Mouse (Mus musculus): ENCODE data around the gene Med16.

Med16 gene

DNA sequence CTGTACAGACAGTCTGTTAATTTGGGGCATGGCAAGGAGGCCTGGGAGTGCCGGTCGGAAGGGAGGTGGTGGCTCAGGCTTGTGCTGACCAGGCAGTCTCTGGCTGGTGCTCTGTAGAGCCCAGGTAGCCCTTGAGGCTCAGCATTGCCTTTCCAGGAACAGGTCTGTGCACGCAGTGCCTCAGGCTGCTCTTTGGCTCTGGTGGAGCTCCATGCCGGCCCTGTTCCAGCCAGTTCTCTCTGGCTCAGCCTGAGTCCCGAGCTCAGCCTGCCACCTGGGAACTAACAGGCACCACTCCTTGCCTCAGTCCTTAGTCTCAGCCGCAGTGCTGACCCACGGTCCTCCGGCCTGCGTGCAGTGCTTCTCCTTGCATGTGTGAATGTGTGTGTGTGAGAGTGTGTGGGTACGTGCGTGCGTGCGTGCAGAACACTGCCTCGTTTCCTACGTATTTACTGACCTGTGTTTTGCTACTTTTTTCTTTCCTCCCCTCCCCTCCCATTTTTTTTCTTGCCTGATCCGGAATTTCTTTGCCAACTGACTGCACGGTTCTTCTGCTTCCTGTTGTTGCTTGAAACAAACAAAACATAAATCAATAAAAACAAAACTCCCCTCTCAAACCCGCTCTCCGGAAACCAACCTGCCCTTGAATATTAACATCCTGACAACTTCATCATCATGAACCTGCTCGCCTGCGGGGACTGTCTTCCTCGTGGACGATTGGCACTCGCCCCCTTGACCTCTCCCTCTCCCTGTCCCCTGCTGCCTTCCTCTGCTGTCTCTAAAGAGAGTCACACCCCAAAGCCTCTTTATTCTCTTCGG, 47.3 kb downstream of the Med16 start:
- no peak for DNase-seq (ENCODE audit: extremely low read depth, insufficient read length, low spot score)

DNA sequence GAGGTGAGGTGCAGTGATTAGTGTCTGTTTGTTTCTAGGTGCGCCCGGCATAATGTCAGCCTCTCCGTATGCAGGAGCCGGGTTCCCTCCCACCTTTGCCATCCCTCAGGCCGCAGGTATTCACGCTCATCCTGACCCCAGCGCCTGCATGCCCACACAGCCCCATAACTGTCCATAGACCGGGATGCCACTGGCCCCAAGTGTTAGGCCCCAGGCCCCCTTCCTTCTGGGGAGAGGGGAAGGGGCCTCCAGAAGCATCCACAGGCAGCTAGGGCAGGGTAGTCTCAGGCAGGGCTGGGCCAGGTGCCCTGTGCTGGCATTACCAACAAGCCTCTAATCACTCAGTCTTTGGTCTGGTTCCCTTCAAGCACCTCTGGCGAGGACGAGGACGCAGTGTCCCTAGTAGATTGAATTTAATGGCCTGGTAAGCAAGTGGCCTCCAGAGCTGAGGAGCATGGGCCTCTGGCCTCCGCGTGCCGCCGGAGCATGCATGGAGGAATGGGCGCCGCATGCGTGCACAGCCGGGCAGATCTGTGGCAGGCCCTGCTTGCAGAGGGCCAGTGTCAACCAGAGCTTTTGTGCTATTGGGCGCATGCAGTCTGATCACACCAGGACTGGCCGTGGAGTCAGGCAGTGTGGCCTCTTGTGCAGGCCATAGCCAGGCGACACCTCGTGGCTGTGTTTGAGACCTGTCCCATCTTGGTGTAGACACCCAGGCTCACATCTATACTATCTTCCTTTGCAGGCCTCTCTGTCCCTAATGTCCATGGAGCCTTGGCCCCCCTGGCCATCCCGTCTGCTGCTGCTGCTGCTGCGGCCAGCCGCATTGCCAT, 48.4 kb downstream of the Med16 start:
- no peak for DNase-seq (ENCODE audit: extremely low read depth, insufficient read length, low spot score)

DNA sequence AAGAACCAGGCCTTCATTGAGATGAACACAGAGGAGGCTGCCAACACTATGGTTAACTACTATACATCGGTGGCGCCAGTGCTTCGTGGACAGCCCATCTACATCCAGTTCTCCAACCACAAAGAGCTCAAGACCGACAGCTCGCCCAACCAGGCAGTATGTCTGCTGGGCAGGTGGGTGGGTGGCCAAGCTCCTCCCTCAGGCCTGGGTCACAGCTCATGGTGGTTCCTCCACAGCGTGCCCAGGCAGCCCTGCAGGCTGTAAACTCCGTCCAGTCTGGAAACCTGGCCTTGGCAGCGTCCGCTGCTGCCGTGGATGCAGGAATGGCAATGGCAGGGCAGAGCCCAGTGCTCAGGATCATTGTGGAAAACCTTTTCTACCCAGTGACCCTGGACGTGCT, 49.6 kb downstream of the Med16 start:
- DNase-seq (ENCODE audit: extremely low read depth, insufficient read length, low spot score) = no peak

DNA sequence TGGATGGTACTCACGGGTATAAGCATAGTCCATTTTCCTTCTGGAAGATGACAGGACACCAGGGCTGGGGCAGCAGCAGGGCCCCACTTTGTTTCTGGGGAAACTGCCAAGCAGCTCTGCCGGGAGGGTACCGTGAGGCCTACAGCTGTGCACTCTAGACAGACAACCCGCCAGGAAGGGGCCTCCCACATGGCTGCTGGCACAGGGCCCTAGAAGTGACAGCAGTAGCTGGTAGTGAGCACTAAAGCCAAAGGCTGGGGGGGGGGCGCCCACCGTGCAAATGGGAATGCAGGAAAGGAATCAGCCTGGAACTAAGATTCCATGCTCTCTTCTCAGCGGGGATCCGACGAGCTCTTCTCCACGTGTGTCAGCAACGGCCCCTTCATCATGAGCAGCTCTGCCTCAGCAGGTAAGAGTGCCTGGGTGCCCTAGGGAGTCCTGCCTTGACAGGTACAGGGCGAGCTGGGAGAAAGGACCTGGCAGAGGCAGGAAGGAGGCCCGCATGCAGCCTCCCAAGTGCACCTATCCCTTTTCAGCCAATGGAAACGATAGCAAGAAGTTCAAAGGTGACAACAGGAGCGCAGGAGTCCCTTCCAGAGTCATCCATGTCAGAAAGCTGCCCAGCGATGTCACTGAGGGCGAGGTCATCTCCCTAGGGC, 50.2 kb downstream of the Med16 start:
- peak; percentile 45 for DNase-seq (ENCODE audit: extremely low read depth, insufficient read length, low spot score)

DNA sequence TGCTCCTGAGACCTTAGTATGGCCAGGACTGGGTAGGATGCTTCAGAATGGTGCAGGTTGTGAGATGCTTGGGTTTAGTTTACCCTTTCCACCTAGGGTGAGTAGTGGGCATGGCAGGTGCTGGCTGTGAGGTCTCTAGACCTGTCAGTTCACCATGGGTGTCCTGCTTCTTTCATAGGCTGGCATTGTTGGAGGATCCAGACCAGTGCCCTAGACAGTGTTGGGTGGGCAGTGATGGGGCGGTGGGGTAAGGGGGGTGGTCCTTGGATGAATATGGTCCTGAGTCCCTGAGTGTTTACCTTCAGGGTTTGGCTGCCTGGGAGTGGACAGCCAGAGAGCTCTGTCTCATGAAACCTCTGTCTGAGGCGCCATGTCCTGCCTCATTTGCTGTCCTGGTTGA, 50.8 kb downstream of the Med16 start:
- no peak for DNase-seq (ENCODE audit: extremely low read depth, insufficient read length, low spot score)

DNA sequence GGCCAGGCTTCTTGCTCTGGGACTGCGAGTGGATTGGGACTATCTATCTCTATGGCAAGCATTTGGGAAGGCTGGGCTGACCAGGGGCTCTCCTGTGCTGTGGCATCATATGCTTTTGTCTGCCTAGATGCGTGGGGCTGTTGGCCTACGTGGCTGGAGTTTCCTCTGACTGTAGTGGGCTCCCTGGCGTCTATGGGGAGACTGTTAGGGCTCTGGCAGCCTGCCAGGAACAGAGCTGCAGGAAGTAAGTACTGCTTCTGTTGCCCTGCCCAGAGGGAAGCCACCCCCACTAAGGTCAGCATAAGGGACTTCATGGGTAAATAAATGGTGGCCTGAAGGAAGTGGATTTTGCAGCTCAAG, 51.3 kb downstream of the Med16 start:
- DNase-seq (ENCODE audit: extremely low read depth, insufficient read length, low spot score) = peak; percentile 50

DNA sequence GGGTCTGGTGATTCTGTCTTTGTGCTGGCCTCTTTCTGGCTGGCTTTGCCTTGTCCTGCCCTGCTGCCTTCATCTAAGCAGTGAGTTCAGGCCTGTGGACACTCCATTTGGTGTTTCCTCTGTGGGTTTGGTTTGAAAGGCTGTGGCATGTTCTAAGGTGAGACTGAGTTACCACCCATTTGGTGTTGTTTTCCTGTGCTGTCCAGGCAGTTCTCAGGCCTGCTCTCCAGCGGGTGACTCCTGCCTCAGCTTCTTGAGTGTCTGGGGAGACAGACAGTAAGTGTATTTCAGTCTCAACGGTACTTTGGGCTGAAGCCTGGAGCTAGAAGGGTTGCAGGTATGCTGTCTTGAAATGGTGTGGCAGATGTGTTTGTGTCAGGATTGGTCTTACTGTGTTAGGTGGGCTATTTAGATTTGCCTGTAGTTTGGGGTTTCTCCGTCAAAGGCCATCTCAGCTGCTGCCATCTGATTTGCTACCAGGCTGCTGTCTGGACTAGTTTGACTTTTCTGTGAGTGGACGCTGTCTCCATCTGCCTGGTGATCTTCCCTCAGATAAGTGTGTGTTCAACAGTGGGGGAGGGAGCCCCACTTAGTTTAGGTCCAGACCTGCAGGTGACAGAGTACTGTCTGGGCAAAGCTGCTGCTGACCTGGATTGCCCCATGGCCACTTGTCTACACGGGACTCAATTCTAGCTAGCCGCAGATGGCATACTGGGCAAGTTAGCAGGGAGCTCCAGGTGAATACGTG, 51.8 kb downstream of the Med16 start:
- DNase-seq (ENCODE audit: extremely low read depth, insufficient read length, low spot score) = no peak

DNA sequence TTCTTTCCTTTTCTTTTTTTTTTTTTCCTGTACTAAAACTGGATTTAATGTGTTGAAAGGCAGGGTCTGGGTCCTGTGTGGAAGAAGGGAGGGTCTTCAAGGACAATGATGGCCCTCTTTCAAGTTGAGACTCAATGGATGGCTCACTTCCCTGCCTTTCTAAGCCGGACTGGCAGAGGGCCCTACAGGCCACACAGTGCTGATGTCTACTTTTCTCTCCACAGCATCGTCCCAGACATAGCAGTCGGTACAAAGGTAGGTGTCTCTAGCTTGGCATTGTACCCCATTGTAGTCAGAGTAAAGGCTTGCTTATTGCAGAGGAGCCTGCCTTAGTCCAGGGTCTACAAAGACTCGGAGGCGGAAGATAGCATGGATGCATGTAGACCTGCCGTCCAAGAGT, 52.4 kb downstream of the Med16 start:
- no peak for DNase-seq (ENCODE audit: extremely low read depth, insufficient read length, low spot score)

DNA sequence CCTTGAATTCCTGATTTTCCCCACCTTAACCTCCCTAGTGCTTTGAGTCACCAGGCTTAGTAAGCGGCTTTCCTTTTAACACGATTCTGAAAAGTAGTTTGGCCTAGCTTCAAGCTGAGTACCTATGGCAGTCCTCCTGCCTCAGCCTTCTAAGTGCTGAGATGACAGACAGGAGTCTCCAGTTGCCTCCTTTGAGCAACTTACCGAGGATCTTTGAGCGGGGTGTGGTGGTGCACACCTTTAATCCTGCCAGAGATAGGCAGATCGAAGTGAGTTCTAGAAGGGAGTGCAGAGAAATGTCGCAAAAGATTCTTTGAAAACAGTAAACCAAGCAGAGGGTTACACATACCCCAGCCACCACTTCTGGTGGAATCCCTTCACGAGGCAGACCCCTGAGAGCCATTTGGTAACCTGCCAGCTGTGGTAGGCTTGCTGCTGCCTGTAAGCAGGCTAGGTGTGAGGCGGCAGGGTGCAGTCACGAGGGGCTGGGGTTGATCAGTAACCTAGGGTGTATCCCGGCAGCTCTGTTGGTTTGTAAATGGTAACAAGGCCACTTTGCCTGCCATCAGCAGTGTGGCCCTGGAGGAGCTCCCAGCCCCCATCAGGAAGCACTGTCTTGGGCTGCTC, 53.1 kb downstream of the Med16 start:
- peak; percentile 45 for DNase-seq (ENCODE audit: extremely low read depth, insufficient read length, low spot score)

DNA sequence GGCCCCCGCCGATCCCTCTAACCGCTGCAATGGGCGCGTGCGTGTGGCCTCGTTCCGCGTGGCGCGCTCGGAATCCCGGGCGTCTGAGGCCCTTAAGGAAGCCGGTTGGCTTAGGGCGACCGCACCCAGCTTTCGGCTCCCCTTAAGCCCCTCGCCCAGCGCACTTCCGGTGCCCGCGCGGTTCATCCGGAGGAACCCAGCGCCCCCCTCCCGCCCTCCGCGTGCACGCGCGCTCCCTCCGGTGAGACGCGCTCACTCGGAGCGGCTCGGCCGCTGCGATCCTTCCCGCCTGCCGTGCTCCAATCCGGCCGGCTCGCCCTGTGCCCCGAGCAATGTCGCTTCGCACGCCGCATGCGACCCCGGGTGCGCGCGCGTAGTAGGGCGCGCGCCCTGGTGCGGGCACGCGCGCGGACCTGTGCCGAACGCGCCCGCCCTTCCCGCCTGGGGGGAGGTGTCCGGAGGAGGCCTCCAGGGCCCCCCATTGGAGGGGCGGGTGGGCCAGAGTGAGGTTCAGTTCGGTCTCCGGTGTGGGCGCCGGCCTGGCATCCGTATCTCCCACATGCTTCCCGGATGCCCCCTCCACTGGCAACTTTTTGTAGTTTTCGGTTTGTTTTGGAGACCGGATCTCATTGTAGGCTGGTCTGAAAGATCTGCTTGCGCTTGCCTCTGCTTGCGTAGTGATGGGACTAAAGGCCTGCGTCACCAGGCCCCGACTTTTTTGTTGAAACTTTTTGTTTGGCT, 53.8 kb downstream of the Med16 start:
- peak; percentile 83 for DNase-seq (ENCODE audit: extremely low read depth, insufficient read length, low spot score)

DNA sequence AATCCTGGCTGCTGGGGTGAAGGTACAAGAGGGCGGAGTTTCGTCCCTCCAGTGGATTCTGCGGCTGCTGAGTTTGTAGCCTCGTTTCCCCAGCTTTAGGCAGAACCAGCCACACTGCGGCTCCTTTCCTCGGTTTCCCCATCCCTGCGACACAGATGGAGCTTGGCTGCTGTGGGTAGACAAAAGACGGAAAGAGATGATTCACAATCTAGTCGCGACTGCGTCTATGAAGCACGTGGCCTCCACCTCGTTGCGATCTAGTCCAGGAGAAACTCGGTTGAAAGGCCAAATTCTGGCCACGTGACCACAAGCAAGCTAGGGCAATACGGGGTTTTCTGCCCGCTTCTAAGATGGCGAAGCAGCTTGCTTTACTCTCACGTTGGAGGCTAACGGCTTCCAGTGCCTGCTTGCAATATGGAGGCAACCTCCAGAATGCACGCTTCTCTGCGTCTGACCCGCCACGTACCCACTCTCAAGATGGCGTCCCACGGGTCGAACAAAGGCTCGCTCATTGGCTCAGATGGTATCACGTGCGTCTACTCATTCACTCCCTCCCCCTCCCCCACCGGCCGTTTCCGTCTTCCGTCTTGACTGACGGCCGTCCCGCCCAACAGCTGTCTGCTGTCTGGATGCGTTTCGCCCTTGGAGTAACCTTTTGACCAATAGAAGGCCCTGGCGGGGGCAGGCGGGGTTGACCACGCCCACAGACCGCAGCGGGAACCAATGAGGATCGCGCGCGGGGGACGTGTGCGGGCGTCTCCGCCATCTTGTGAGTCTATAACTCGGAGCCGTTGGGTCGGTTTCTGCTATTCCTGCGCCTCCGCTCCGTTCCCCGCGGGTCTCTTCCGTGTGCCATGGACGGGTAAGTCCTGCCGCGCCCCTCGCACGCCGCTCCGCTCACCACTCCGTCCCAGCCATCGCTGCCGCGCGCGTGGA, 54.6 kb downstream of the Med16 start, which contains the start of gene Ptbp1:
Gene Ptbp1, plus strand, starts transcription at position 568 of the 936 bp plus-strand sequence.
- DNase-seq (ENCODE audit: extremely low read depth, insufficient read length, low spot score) = peak; percentile 100

DNA sequence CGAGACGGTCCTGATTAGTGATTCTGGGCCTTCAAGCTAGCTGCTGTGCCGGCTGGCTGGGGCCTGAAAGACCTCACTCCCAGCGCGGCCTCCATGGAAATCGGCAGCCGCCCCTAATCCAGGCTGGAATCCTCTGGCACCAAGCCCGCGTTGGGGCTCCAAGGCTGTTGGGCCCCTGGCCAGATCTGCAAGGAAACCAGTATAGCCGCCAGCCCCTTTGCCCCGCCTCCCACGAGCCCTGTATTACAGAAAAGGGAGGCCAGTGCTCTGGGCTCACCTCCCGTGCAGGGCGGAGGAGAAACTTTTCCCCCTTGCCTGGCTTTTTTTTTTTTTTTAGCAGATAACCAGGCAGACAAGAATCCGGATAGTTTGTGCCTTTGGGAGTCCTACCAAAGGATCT, 55.3 kb downstream of the Med16 start:
- peak; percentile 89 for DNase-seq (ENCODE audit: extremely low read depth, insufficient read length, low spot score)

DNA sequence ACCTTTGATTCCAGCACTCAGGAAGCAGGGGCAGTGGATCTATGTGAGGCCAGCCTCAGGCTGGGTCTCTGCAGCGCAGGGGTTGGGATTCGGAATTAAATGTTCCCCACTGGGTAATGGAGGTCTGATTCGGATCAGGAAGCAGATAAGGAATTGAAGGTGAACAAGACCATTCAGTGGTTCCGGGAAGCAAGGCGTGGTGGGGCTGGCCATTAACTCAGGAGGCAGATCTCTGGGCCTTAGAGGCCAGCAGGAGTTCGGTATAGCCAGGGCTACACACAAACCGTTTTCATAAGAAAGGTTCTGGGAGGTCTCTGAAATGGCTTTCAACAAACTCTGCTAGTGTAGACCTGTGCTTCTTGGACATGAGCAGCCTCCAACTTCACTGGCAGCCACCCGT, 55.9 kb downstream of the Med16 start:
- no peak for DNase-seq (ENCODE audit: extremely low read depth, insufficient read length, low spot score)

DNA sequence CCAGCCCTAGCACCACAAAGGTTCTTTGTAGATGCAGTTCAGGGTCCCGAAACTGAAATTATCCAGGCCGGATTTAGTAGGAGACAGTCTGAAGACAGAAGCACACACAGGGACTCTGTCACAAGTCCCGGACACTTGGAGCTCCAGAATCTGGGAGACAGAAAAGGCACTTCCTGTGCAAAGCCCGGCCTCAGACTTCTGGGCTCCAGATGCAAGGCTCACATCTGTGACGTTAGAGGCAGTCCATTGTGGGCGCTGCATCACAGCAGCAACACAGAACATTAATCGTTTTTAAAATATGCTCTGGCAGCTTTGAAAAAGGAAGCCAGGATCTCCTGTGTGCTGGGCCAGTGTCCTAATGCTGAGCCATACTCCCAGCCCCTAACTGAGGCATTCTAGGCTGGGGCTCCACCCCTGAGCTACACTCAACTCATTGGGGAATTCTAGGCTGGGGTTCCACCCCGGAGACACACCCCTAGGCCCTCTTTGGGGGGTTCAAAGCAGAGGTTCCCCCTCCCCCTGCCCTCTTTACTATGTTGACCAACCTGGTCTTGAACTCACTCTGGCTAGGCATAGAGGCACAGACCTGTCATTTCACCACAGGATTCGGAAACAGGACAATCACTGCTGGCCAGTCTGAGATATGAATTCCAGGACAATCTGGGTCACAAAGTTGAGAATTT, 56.5 kb downstream of the Med16 start:
- peak; percentile 34 for DNase-seq (ENCODE audit: extremely low read depth, insufficient read length, low spot score)

DNA sequence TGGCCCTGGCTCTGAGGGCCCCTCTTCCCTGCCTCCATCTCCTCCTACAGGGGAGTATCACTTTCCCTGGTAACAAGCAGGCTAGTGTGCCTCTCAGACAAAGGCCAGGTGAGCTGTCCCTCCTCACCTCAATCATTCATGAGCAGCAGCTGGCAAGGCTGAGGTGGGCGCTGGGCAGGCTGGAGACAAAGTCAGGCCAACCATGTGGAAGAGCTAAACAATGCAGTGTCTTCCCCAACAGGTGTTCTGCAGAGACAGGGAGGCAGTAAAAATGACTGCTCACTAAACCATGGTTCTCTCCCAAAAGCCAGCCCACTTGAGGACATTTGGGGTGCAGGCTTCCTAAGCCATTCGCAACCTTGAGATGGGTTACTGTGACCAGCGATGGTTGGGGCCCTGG, 57.1 kb downstream of the Med16 start:
- DNase-seq (ENCODE audit: extremely low read depth, insufficient read length, low spot score) = no peak

DNA sequence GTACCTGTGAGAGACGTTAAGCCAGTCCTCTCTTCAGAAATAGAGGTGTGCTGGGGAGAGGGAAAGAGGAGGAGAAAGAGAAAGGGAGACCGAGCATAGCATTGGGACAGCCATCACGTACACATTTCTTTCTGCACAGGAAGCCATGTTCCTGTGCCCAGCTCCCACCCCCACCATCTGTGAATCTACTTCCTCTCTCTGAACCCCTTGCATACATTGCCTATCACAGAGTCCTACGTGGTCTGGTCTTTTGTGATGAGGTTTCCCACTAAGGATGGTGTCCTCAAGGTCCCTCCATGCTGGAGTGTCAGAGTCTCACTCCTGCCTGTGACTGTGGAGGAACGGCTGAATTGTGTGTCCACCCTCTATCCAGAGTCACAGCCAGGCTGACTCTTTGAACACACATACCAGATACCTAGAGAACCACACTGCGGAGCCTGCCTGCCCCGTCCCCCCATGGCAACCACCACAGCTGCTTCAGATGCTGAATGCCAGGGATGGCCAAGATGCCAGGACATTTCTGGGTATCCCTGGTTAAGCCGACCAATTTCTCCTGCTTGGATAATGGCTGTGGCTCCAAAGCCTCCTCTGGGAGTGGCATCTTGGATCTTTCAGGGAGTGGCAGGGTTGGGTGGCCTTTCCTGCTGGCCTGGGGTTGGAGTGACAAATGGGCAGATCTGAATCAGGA, 58.6 kb downstream of the Med16 start:
- DNase-seq (ENCODE audit: extremely low read depth, insufficient read length, low spot score) = no peak

DNA sequence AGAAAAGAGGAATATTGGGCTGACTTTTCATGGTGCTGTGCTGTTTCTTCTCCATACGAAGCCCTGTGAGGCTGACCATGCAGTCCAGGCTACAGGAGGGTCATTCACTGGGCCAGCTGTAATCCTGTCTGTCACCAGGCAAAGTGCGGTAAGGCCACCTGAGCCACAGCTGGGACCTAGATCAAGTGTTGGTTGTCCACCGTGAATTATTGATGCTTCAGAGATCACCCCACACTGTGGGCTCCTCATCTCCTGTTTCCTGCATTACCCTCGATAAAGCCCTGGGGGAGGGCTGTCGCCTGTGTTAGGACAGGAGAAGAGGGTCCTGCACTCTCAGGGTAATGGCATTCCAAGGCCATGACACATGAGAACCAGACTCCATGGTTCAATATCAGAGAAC, 62.2 kb downstream of the Med16 start:
- DNase-seq (ENCODE audit: extremely low read depth, insufficient read length, low spot score) = no peak

Measured in 3134 (cell line).